Mouse (Mus musculus) lung, adult 2 months (tissue): Measurements from ENCODE around the gene Rgs7bp.

Source experiments
- CTCF ChIP-seq: fragments of 200-500 bp; IDR thresholded peaks from 2 replicates; pipeline ENCODE4 v1.5.1; 2011; ENCODE audit warnings: mild to moderate bottlenecking, low read length, control low read depth; ENCODE audit not compliant: insufficient read depth
- POLR2A ChIP-seq: fragments of 200-500 bp; IDR thresholded peaks from 2 replicates; pipeline ENCODE4 v1.6.1; 2011; ENCODE audit warnings: low read depth, mild to moderate bottlenecking, control low read depth, low read length, borderline replicate concordance; ENCODE audit errors: extremely low read depth

- TF ChIP-seq POLR2A, result no peak
- TF ChIP-seq CTCF, result no peak
Observed at GRCm38 (mm10) chr13:105054181-105054940, at the start of gene Rgs7bp.
